Mouse (Mus musculus): ENCODE data around the gene Tmprss9. TPM values are rescaled to one million over a fixed set of nuclear protein-coding genes. Genes with fewer than 3 reads are reported as not detected.

Gene Tmprss9
- polyA plus RNA-seq, 1 experiment, result not detected

DNA sequence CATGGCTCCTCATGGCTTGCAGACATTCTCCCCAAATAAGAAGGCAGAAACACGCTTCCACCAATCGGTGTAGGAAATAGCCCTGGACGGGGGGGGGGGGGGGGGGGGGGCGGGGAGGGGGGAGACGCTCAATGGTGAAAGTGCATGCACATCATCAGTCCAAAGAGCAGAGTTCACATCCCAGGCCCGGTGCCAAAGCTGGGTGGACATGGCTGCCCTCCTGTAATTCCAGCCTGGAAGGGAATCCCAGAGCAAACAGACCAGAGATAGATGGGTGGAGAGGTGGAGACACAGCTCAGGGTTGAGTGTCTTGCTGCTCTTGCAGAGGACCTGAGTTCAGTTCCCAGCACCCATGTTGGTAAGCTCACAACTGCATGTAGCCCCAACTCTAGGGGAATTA lies 655 bp upstream of the Tmprss9 start:
- Histone ChIP-seq H3K4me3 (ENCODE audit: insufficient read depth, low read depth, low read length) (no peak overlapping the region), H3K27ac (ENCODE audit: insufficient read depth, low read depth, low read length) (no peak overlapping the region), H3K4me1 (ENCODE audit: control insufficient read depth, insufficient read depth, low read length) (no peaks in the 10 kb centered on the region)
- 41% methylated on average over 5 of the region's 6 CpGs for WGBS
- TF ChIP-seq CTCF (IDR thresholded peaks at IDR 0.05; ENCODE audit: insufficient read depth, low read depth, low read length) (no peak), POLR2A (IDR thresholded peaks at IDR 0.05; ENCODE audit: insufficient read depth, low read depth, low read length) (no peak)

DNA sequence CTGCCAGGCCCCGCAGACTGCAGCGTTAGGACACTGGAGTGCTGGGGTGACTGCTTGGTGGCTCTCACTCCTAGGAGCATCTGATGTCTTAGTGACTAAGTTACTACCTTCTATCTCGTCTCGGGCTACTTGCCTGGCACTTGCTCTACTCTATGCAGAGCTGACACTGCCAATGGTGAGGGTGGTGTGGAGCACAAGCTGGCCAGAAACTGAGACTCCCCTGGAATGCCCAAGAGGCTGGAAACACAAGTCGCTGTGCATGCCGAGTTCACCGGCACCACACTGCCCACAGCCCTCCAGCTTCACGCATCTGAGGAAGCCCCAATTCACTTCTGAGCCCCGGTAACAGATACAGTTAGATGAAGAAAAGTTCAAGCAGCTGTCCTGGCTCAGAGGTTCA lies 2.4 kb downstream of the Tmprss9 start:
- TF ChIP-seq POLR2A (IDR thresholded peaks at IDR 0.05; ENCODE audit: insufficient read depth, low read depth, low read length) (no peak), CTCF (IDR thresholded peaks at IDR 0.05; ENCODE audit: insufficient read depth, low read depth, low read length) (no peak)
- no peaks in the 10 kb centered on the region; the same call in 1 of the 2 replicates for H3K4me1 ChIP-seq (ENCODE audit: control insufficient read depth, insufficient read depth, low read length)
- H3K27ac ChIP-seq (ENCODE audit: insufficient read depth, low read depth, low read length), result no peak overlapping the region
- WGBS, result 85% methylated on average over 9 of the region's 9 CpGs
- no peak overlapping the region for H3K4me3 ChIP-seq (ENCODE audit: insufficient read depth, low read depth, low read length)

DNA sequence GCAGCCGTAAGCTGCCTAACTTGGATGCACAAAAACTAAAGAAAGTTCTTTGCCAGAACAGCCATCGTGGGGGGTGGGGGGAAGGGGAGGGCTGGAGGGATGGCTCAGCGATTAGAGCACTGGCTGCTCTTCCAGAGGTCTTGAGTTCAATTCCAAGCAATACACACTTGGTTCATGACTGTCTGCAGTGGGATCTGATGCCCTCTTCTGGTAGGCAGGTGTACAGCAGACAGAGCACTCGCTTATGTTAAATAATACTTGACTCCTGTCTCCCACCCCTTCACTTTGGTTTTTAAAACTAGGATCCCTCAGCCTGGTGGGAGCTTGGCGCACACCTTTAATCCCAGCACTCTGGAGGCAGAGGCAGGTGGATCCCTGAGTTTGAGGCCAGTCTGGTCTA lies 4.4 kb downstream of the Tmprss9 start:
- Histone ChIP-seq H3K4me3 (ENCODE audit: insufficient read depth, low read depth, low read length) (no peak overlapping the region), H3K27ac (ENCODE audit: insufficient read depth, low read depth, low read length) (no peak overlapping the region), H3K4me1 (ENCODE audit: control insufficient read depth, insufficient read depth, low read length) (no peaks in the 10 kb centered on the region; the same call in 1 of the 2 replicates)
- WGBS, result 12% methylated on average over 5 of the region's 5 CpGs
- TF ChIP-seq CTCF (IDR thresholded peaks at IDR 0.05; ENCODE audit: insufficient read depth, low read depth, low read length) (no peak), POLR2A (IDR thresholded peaks at IDR 0.05; ENCODE audit: insufficient read depth, low read depth, low read length) (no peak)

DNA sequence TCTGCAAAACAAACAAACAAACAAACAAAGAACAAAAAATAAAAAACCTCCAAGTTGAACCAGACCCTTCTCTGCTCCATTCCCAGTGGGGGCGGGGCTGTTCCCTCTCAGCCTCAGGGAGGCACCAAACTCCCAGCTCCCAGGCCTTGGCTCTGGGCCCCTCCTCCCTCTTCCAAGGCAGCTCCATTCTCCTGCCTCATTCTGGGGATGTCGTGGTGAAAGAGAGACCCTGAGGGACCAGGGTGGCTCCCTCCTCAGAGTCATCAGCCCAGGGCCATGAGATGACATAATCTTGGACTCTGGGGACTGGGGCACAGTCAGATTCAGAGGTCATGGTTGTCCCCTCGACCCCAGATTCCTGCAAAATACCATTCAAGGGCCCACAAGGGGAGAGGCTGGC lies 4.9 kb downstream of the Tmprss9 start:
- Histone ChIP-seq H3K27ac (ENCODE audit: insufficient read depth, low read depth, low read length) (no peak overlapping the region), H3K4me3 (ENCODE audit: insufficient read depth, low read depth, low read length) (no peak overlapping the region), H3K4me1 (ENCODE audit: control insufficient read depth, insufficient read depth, low read length) (no peaks in the 10 kb centered on the region; the same call in 1 of the 2 replicates)
- TF ChIP-seq POLR2A (IDR thresholded peaks at IDR 0.05; ENCODE audit: insufficient read depth, low read depth, low read length), result no peak
- TF ChIP-seq CTCF (IDR thresholded peaks at IDR 0.05; ENCODE audit: insufficient read depth, low read depth, low read length), result no peak
- 29% methylated on average over 3 of the region's 3 CpGs for WGBS

DNA sequence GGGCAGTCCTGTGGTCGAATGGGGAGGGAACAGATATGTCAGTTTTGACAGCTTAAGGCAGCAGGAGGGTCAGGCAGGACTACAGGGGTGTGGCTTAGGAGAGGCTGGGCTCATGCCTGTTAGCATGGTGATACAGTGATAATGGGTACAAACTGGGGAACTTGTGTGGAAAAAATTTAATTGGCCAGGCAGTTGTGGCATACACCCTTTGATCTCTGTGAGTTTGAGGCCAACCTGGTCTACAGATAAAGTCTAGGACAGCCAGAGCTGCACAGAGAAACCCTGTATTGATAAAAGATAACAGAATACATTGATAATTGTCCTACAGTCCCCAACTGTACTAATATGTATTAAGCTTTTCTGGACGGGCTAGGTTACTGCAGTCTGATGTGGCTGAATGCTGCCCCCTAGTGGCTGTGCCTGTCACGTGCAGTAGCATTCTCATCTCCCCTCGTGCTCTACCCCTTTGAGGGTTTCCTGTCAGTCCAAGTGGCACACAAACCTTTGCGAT lies 8.5 kb downstream of the Tmprss9 start:
- TF ChIP-seq POLR2A (IDR thresholded peaks at IDR 0.05; ENCODE audit: insufficient read depth, low read depth, low read length) (no peak), CTCF (IDR thresholded peaks at IDR 0.05; ENCODE audit: insufficient read depth, low read depth, low read length) (peak; percentile 34; the same call in 1 of the 2 replicates)
- Histone ChIP-seq H3K4me3 (ENCODE audit: insufficient read depth, low read depth, low read length) (no peak overlapping the region), H3K4me1 (ENCODE audit: control insufficient read depth, insufficient read depth, low read length) (peaks cover 4% of the 10 kb centered on the region; the same call in 1 of the 2 replicates), H3K27ac (ENCODE audit: insufficient read depth, low read depth, low read length) (no peak overlapping the region)
- WGBS, result 17% methylated on average over 5 of the region's 5 CpGs

DNA sequence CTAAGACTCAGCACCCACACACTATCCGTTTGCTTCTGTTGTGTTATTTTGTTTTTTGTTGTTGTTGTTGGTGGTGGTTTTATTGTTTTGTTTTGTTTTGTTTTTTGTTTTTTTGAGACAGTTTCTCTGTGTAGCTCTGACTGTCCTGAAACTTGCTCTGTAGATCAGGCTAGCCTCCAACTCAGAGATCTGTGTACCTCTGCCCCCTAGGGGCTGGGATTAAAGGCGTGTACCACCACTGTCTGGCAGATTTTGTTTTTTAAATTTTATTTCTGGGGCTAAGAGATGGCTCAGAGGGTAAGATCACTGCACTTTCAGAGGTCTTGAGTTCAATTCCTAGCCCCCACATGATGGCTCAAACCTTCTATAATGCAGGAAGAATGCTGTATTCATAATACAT lies 9.3 kb downstream of the Tmprss9 start:
- no peak overlapping the region for H3K27ac ChIP-seq (ENCODE audit: insufficient read depth, low read depth, low read length)
- TF ChIP-seq POLR2A (IDR thresholded peaks at IDR 0.05; ENCODE audit: insufficient read depth, low read depth, low read length) (no peak), CTCF (IDR thresholded peaks at IDR 0.05; ENCODE audit: insufficient read depth, low read depth, low read length) (no peak)
- H3K4me3 ChIP-seq (ENCODE audit: insufficient read depth, low read depth, low read length), result no peak overlapping the region
- 78% methylated on average over 2 of the region's 2 CpGs for WGBS
- H3K4me1 ChIP-seq (ENCODE audit: control insufficient read depth, insufficient read depth, low read length), result peaks cover 4% of the 10 kb centered on the region; the same call in 1 of the 2 replicates

DNA sequence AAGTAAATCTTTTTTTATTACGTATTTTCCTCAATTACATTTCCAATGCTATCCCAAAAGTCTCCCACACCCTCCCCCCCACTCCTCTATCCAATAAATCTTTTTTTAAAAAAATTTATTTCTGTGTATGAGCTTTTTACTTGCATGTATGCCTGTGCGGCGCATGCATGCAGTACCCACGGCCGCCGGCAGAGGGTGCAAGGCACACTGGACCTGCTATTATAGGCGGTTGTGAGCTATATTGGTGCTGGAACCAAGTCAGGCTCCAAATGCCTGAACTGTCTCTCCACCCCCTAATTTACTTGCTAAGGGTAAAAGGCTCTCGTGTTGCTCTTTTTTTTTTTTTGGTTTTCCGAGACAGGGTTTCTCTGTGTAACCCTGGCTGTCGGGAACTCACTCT lies 9.7 kb downstream of the Tmprss9 start:
- Histone ChIP-seq H3K27ac (ENCODE audit: insufficient read depth, low read depth, low read length) (no peak overlapping the region), H3K4me3 (ENCODE audit: insufficient read depth, low read depth, low read length) (no peak overlapping the region), H3K4me1 (ENCODE audit: control insufficient read depth, insufficient read depth, low read length) (peaks cover 4% of the 10 kb centered on the region; the same call in 1 of the 2 replicates)
- TF ChIP-seq POLR2A (IDR thresholded peaks at IDR 0.05; ENCODE audit: insufficient read depth, low read depth, low read length) (no peak), CTCF (IDR thresholded peaks at IDR 0.05; ENCODE audit: insufficient read depth, low read depth, low read length) (peak; percentile 76)
- 18% methylated on average over 10 of the region's 10 CpGs for WGBS

DNA sequence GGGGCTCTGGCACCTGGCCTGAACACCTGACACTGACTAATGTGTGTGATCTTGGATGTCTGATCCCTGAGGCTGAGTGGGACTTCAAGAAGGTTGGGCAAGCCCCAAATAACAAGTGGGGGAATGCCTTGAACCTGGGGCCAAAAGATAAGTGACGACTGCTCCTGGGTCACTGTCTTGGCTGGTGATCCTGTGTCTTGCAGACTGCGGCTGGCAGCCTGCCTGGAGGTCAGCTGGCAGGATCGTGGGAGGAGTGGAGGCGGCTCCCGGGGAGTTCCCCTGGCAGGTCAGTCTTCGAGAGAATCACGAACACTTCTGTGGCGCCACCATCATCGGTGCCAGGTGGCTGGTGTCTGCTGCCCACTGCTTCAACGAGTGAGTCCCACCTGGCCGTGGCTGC lies 15.5 kb downstream of the Tmprss9 start:
- WGBS, result 42% methylated on average over 11 of the region's 11 CpGs
- TF ChIP-seq POLR2A (IDR thresholded peaks at IDR 0.05; ENCODE audit: insufficient read depth, low read depth, low read length), result no peak
- TF ChIP-seq CTCF (IDR thresholded peaks at IDR 0.05; ENCODE audit: insufficient read depth, low read depth, low read length), result no peak

DNA sequence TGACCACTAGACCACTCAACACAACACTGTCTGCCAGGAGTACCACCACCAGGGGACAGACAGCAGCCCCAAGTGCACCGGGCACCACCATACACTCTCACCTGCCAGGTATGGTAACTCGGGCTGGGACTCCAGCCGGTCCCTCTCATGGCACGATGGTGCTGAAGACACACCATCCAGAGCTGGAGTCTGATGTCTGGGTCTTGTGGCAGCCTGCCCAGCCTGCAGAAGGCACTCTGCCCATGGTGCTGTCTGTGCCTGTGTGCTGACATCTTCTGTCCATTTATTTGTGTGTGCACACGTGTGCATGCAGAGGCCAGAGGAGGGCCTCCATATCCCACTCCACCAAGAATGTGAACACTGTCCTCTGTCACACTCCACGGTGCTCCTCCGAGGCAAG lies 23.5 kb downstream of the Tmprss9 start:
- H3K4me3 ChIP-seq (ENCODE audit: insufficient read depth, low read depth, low read length), result no peak overlapping the region
- no peak overlapping the region for H3K27ac ChIP-seq (ENCODE audit: insufficient read depth, low read depth, low read length)
- H3K4me1 ChIP-seq (ENCODE audit: control insufficient read depth, insufficient read depth, low read length), result peaks cover 29% of the 10 kb centered on the region
- 90% methylated on average over 7 of the region's 7 CpGs for WGBS
- TF ChIP-seq POLR2A (IDR thresholded peaks at IDR 0.05; ENCODE audit: insufficient read depth, low read depth, low read length), result no peak
- no peak for TF ChIP-seq CTCF (IDR thresholded peaks at IDR 0.05; ENCODE audit: insufficient read depth, low read depth, low read length)

More for the DNA sequence above, 15.5 kb downstream of the Tmprss9 start:
- H3K4me3 ChIP-seq (ENCODE audit: insufficient read depth, low read depth, low read length), result no peak overlapping the region
- H3K27ac ChIP-seq (ENCODE audit: insufficient read depth, low read depth, low read length), result no peak overlapping the region
- peaks cover 4% of the 10 kb centered on the region; the same call in 1 of the 2 replicates for H3K4me1 ChIP-seq (ENCODE audit: control insufficient read depth, insufficient read depth, low read length)
